Mouse (Mus musculus) testis, adult 10 weeks (tissue): Measurements from ENCODE around the gene Gm13090. TPM values are rescaled to one million over a fixed set of nuclear protein-coding genes. Genes with fewer than 3 reads are reported as not detected.

ENCODE experiments used
- polyA plus RNA-seq: library from polyadenylated mRNA; stranded (reverse); fragments of 350-450 nt; fragmentation: Illumina TruSeq; extraction: RNeasy Lipid Tissue Mini Kit (QIAGEN cat#74804); gene quantifications from one replicate; pipeline ENCODE4 v1.2.3, GENCODE M21; 2014; ENCODE audit warnings: low read depth, low replicate concordance

The Gm13090 gene
- not detected for polyA plus RNA-seq

GRCm38 (mm10) chr4:151089270-151089669, at the start of gene Gm13090:
Gm13090 (plus strand) TSS chr4:151089570.

GRCm38 (mm10) chr4:151044037-151044943, 45.1 kb upstream of the Gm13090 start, which contains the start of gene Per3:
Per3 (minus strand) TSS chr4:151044665.

GRCm38 (mm10) chr4:151057347-151058321, 31.7 kb upstream of the Gm13090 start, which contains the start of gene Vamp3:
Vamp3 (minus strand) TSS chr4:151057963.

Other genes with a start within 250 kb of the Gm13090 start
- 17.2 TPM for gene Errfi1, start 235.7 kb upstream of the Gm13090 start, polyA plus RNA-seq
- gene Park7, start 175.1 kb upstream of the Gm13090 start, polyA plus RNA-seq = 21.0 TPM
- 0.27 TPM for gene Tnfrsf9, start 175.0 kb upstream of the Gm13090 start, polyA plus RNA-seq
- not detected for gene Uts2, start 92.5 kb upstream of the Gm13090 start, polyA plus RNA-seq
- gene Per3, start 44.9 kb upstream of the Gm13090 start, polyA plus RNA-seq = 2.9 TPM
- 123 TPM for gene Vamp3, start 31.6 kb upstream of the Gm13090 start, polyA plus RNA-seq